Mouse (Mus musculus): Measurements from ENCODE around the gene Psmb7.

Psmb7 gene

DNA sequence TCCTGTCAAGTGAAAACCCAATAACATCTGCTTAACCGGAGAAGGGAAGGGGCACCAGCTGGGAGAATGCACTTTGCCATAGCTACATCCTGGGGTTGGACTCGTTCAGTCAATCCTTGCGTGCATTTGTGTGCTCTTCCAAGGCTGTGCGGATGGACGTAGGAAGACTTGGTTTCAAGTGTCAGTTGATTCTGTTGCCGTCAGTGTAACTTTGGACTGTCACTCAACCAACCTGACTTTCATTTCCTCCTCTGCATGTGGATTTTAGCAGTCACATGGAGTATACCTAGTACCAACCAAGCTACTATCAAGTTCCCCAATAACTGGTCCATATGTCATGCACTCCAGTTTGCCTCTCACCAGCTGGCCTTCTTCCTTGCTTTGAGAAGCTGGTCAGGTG is 98.9 kb downstream of the Psmb7 start:
- DNase-seq (ENCODE audit: low spot score) = no peak

DNA sequence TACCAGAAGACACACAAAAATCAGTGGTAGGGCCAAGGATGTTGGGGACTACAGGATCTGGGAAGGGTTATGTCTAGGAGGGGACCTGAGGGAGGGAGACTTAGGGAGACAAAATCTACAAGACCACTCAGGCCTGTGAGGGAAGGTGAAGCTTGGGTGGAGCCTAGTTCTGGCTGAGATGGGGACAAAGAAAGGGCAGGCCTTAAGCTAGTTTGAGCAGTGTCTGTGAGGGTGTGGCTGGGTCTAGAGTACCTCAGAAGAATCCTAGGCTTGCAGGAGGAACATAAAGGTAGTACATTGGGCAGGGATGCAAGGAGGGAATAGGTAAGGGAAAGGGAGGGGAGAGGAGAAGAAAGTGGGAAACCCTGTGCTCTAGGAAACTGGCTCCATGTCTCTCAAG is 99.5 kb downstream of the Psmb7 start:
- no peak for DNase-seq (ENCODE audit: low spot score)

DNA sequence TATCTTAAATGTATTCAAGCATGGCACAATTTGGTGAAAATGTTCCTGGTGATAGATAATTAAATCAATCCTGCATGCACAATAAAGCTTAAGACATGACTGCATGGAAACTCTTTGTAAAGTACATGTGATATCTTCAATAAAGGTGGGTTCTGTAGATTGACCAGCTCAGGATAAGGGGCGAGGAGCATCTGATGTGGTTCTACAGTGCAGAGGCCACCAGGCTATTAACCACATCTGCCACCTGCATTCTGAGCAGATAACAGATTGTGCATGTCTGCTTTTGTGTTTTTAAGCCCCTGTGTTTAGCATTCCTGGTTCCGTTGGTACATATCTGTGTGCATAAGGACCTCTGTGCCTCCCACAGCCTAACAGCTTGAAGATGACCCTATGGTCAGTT is 100.7 kb downstream of the Psmb7 start:
- DNase-seq (ENCODE audit: low spot score) = no peak

DNA sequence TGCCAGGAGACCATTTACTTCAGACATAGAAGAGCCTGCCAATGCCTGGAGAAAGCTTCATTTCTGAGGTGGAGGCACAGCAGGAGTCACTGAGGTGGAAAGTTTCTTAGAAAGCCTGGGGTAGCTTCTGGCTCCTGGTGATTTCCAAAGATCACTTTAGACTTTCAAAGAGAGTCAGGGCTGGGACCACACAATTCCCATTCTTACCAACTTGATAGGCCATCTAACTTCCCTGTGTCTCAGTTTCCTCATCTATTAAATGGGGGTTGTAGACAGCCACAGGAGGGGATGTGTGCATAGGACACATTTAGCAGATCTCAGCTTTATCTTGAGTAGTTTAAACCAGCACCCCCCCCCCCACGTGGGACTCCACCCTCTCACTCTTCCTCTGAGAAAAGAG is 101.5 kb downstream of the Psmb7 start:
- no peak for DNase-seq (ENCODE audit: low spot score)

DNA sequence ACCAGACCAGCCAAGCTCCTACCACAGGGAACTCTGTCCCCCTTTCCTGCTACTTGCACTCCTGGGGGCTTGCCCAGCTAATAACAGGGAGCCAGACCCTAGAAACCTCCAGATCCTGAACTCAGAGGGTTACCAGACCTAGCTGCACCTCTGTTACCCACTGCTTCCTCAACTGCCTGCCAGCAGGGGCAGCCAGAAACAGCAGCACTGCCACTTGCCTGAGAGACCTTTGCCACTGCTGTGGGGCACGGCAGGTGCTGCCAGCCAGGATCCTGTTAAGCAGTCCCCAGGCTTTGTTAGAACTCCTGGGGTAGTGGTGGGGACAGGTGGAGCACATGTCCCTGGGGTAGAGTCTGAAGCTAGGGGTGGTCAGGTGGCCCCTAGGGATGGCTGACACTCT is 102.3 kb downstream of the Psmb7 start:
- no peak for DNase-seq (ENCODE audit: low spot score)

DNA sequence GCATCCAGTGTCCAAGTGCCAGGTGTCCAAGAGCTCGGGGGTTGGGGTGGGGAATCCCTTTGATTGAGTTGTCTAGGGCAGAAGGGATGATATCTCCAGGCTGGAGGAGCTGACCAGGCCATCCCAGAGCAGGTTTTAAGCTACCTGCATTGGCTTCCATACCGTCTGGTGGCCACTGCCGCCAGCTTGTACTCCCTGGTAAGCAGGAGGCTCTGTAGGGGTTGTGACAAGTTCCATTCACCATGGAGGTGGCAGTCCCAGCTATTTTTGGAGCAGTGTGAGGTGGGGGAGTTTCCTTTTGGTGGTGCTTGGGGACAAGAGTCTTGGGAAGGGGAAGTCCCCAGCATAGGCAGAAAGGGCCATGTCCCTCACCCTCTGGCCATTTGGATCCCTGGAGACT is 102.8 kb downstream of the Psmb7 start:
- no peak for DNase-seq (ENCODE audit: low spot score)

DNA sequence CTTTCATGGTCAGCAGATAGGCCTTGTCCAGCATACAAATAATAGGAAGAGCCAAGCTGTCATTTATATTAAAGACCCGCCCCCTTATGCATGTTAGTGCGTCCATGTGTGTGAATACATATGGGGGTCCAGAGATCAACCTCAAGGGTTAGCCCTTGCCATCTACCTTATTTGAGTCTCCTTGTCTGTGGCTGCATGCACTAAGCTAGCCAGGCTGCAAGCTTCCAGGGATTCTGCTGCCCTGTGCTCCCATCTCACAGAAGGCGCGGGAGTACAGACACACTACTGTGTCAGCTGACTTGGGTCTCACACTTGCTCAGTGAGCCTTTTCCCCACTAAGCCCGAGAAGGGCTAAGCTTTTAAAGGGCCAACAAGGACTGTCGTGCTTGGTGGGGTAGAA is 103.2 kb downstream of the Psmb7 start:
- no peak for DNase-seq (ENCODE audit: low spot score)

DNA sequence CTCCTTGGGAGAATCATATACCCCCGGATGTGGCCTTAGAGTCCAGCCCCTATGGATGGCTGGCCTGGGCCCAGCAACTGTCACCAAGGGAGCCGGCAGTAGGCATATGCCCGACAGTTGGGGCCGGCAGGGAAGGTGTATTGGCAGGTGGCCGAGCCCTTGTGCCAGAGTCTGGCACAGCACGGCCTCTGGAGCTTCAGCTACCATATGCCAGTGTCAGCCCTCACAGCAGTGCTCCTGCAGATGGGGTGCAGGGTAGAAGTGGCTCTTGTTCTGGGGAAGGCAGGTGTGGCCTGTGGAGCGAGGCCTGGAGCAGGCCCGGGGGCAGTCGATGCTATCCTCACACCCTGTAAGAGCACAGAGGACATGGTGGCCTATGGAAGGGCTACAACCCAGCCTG is 104.2 kb downstream of the Psmb7 start:
- DNase-seq (ENCODE audit: low spot score) = no peak
